Mouse (Mus musculus) testis, adult 2 months (tissue): ENCODE results near the gene Olfr1145. TPM values are rescaled to one million over a fixed set of nuclear protein-coding genes. Genes with fewer than 3 reads are reported as not detected.

ENCODE experiments used
- H3K27ac ChIP-seq: fragments of 200-500 bp; 2 replicates; pipeline ENCODE4 v1.5.1; 2012; ENCODE audit warnings: low read depth, low read length; ENCODE audit not compliant: control insufficient read depth, insufficient read depth
- H3K27me3 ChIP-seq: fragments of 200-500 bp; 2 replicates; pipeline ENCODE4 v1.6.1; 2012; ENCODE audit warnings: mild to moderate bottlenecking, low read length, moderate library complexity; ENCODE audit not compliant: control insufficient read depth, insufficient read depth
- H3K36me3 ChIP-seq: fragments of 200-500 bp; 2 replicates; pipeline ENCODE4 v1.6.1; 2012; ENCODE audit warnings: mild to moderate bottlenecking, low read length; ENCODE audit not compliant: control insufficient read depth, insufficient read depth
- H3K4me1 ChIP-seq: fragments of 200-500 bp; 2 replicates; pipeline ENCODE4 v1.6.1; 2012; ENCODE audit warnings: low read length; ENCODE audit not compliant: control insufficient read depth, insufficient read depth
- H3K4me3 ChIP-seq: fragments of 200-500 bp; 2 replicates; pipeline ENCODE4 v1.5.1; 2012; ENCODE audit warnings: low read depth, mild to moderate bottlenecking, low read length, moderate library complexity, mixed read lengths; ENCODE audit not compliant: control insufficient read depth
- CTCF ChIP-seq: fragments of 200-500 bp; IDR thresholded peaks from 2 replicates; pipeline ENCODE4 v1.5.1; 2012; ENCODE audit warnings: low read depth, mild to moderate bottlenecking, inconsistent platforms, low read length, moderate library complexity; ENCODE audit not compliant: control insufficient read depth, insufficient read depth, insufficient replicate concordance
- POLR2A ChIP-seq: fragments of 200-500 bp; IDR thresholded peaks from 2 replicates; pipeline ENCODE4 v1.6.1; 2012; ENCODE audit warnings: low read depth, mild to moderate bottlenecking, inconsistent platforms, low read length, moderate library complexity; ENCODE audit not compliant: control insufficient read depth
- polyA plus RNA-seq: library from polyadenylated mRNA; depleted of rRNA; stranded (reverse); fragments of >200 nt; gene quantifications from 2 replicates; pipeline ENCODE4 v1.2.3, GENCODE M21; 2012; rRNA removed

The Olfr1145 gene
- not detected in 2 replicates for polyA plus RNA-seq

DNA sequence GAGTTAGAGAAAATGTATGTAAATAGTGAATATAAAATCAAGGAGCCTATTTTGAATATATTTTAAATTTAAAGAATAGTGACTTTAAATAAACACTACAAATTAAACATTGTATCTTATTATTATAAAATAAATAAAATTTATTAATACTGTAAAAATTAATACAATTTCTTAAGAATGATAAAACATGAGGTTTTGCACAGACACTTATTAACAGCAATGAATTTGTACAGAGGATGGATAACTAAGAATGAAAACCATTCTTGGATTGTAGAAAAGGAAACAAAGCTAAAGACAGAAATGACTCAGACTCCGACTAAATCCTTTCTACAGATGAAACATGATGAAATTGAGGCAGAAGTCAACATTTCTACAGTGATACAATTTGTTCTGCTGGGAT lies at the start of gene Olfr1145:
TSS of gene Olfr1145 (plus strand) at position 301 of the 400 bp plus-strand sequence.
- no peak within 1 kb of the TSS for H3K4me3 ChIP-seq
- no peaks in the 10 kb centered on the region for H3K36me3 ChIP-seq
- H3K27ac ChIP-seq = no peak within 1 kb of the TSS
- TF ChIP-seq CTCF = no peak
- no peak for TF ChIP-seq POLR2A
- no peaks in the 10 kb centered on the region for H3K27me3 ChIP-seq
- H3K4me1 ChIP-seq = no peaks in the 10 kb centered on the region

- Histone ChIP-seq H3K27ac (no peak overlapping the region), H3K36me3 (no peaks in the 10 kb centered on the region), H3K4me1 (no peaks in the 10 kb centered on the region), H3K4me3 (no peak overlapping the region), H3K27me3 (no peaks in the 10 kb centered on the region)
- TF ChIP-seq POLR2A (no peak), CTCF (no peak)
Measured at GRCm38 (mm10) chr2:87776143-87776542, 33.5 kb upstream of the Olfr1145 start.

DNA sequence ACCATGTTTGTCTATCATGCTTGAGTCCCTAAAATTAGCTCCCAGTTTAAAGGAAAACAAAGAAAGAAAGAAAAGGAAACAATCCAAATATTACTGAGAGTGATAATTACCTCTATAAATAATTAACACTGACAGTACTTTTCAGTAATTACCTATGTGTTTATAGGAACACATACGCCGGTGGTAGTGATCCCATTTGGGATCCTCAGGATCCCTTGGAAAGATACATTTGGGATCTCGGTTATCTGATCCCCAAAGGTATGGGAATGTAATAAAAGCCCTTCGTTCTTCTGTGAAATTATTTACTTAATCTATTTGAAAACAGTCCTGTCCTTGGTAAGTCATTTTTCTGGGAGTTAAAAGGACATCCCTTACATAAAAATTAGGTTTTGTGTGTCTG lies 30.4 kb upstream of the Olfr1145 start, which contains the start of gene Olfr152:
TSS of gene Olfr152 (plus strand) at position 301 of the 400 bp plus-strand sequence.
- Histone ChIP-seq H3K27ac (no peak within 1 kb of the TSS), H3K36me3 (no peaks in the 10 kb centered on the region), H3K27me3 (no peaks in the 10 kb centered on the region), H3K4me3 (no peak within 1 kb of the TSS), H3K4me1 (no peaks in the 10 kb centered on the region)
- TF ChIP-seq POLR2A (no peak), CTCF (no peak)

DNA sequence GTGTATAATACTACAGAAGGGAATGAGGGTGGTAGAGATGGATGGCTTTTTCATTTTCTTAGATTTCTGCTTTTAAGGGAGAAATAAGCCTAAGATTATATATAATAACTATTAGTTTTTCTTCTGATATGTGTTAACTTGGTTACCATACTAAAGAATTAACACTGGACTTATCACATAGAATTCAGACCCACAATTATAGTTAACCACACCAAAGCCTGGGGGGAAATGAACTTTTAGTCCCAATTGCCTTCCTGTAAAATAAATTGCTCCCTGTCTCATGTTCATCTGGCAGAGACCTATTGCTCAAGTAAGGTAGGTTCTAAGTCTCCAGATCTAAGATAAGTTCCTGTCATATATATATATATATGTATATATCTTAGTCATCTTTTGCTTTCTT lies 9.3 kb upstream of the Olfr1145 start, which contains the start of gene Olfr1143:
TSS of gene Olfr1143 (plus strand) at position 301 of the 400 bp plus-strand sequence.
- Histone ChIP-seq H3K4me1 (no peaks in the 10 kb centered on the region), H3K27ac (no peak within 1 kb of the TSS), H3K36me3 (no peaks in the 10 kb centered on the region), H3K27me3 (no peaks in the 10 kb centered on the region), H3K4me3 (no peak within 1 kb of the TSS)
- TF ChIP-seq CTCF = no peak
- no peak for TF ChIP-seq POLR2A

DNA sequence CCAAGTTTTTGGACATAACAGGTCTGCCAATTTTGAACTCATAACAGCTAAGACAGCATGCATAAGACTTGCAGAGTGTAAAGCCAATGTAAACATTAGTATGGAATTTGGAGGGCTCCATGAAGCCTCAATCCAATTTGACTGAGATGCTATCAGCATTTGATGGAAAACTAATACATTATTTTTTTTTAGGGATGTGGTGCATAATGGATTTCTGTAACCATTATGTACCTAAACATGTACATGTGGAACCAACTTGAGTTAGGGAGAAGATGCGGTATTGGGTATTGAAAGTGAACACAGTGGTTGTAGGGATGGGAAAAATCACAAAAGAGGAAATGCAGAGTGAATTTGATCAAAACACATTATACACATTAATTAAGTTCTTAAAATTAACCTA lies 20.6 kb downstream of the Olfr1145 start, which contains the start of gene Olfr1148:
TSS of gene Olfr1148 (plus strand) at position 301 of the 400 bp plus-strand sequence.
- no peak for TF ChIP-seq CTCF
- no peak for TF ChIP-seq POLR2A
- H3K27me3 ChIP-seq = no peaks in the 10 kb centered on the region
- no peak within 1 kb of the TSS for H3K27ac ChIP-seq
- no peaks in the 10 kb centered on the region for H3K36me3 ChIP-seq
- no peak within 1 kb of the TSS for H3K4me3 ChIP-seq
- no peaks in the 10 kb centered on the region for H3K4me1 ChIP-seq

- no peak within 1 kb of the TSS for H3K4me3 ChIP-seq
- no peaks in the 10 kb centered on the region for H3K4me1 ChIP-seq
- no peaks in the 10 kb centered on the region for H3K36me3 ChIP-seq
- TF ChIP-seq CTCF (no peak), POLR2A (no peak)
- H3K27me3 ChIP-seq = no peaks in the 10 kb centered on the region
- no peak within 1 kb of the TSS for H3K27ac ChIP-seq
Measured at GRCm38 (mm10) chr2:87843693-87844092, 34.1 kb downstream of the Olfr1145 start, which contains the start of gene Olfr1150-ps1. Olfr1150-ps1 (plus strand) TSS chr2:87843993.

GRCm38 (mm10) chr2:87855562-87855961 lies 45.9 kb downstream of the Olfr1145 start, which contains the start of gene Olfr1151:
Olfr1151 (plus strand) TSS chr2:87855862.
- TF ChIP-seq POLR2A (no peak), CTCF (no peak)
- no peaks in the 10 kb centered on the region for H3K36me3 ChIP-seq

More at GRCm38 (mm10) chr2:87855562-87855961, 45.9 kb downstream of the Olfr1145 start, which contains the start of gene Olfr1151:
- H3K4me1 ChIP-seq = no peaks in the 10 kb centered on the region
- no peak within 1 kb of the TSS for H3K27ac ChIP-seq
- no peaks in the 10 kb centered on the region for H3K27me3 ChIP-seq
- no peak within 1 kb of the TSS for H3K4me3 ChIP-seq

Other genes starting within 250 kb of the Olfr1145 start
- not detected in 2 replicates for gene Olfr1129, start 235.9 kb upstream of the Olfr1145 start, polyA plus RNA-seq
- not detected in 2 replicates for gene Olfr1130, start 203.6 kb upstream of the Olfr1145 start, polyA plus RNA-seq
- gene Olfr1131, start 182.7 kb upstream of the Olfr1145 start, polyA plus RNA-seq = not detected in 2 replicates
- gene Olfr1132, start 172.3 kb upstream of the Olfr1145 start, polyA plus RNA-seq = not detected in 2 replicates
- gene Olfr1133, start 162.4 kb upstream of the Olfr1145 start, polyA plus RNA-seq = not detected in 2 replicates
- not detected in 2 replicates for gene Olfr1134, start 151.4 kb upstream of the Olfr1145 start, polyA plus RNA-seq
- not detected in 2 replicates for gene Olfr1135, start 136.2 kb upstream of the Olfr1145 start, polyA plus RNA-seq
- gene Olfr1136, start 115.9 kb upstream of the Olfr1145 start, polyA plus RNA-seq = not detected in 2 replicates
- gene Olfr1137, start 96.6 kb upstream of the Olfr1145 start, polyA plus RNA-seq = not detected in 2 replicates
- gene Olfr1138, start 69.8 kb upstream of the Olfr1145 start, polyA plus RNA-seq = not detected in 2 replicates
- gene Olfr1140, start 66.1 kb upstream of the Olfr1145 start, polyA plus RNA-seq = not detected in 2 replicates
- not detected in 2 replicates for gene Olfr1141, start 55.8 kb upstream of the Olfr1145 start, polyA plus RNA-seq
- gene Olfr152, start 30.3 kb upstream of the Olfr1145 start, polyA plus RNA-seq = not detected in 2 replicates
- not detected in 2 replicates for gene Olfr1143, start 9.2 kb upstream of the Olfr1145 start, polyA plus RNA-seq
- gene Olfr1148, start 20.7 kb downstream of the Olfr1145 start, polyA plus RNA-seq = not detected in 2 replicates
- gene Olfr1150-ps1, start 34.2 kb downstream of the Olfr1145 start, polyA plus RNA-seq = not detected in 2 replicates
- not detected in 2 replicates for gene Olfr1151, start 46.0 kb downstream of the Olfr1145 start, polyA plus RNA-seq
- gene Olfr1152, start 56.7 kb downstream of the Olfr1145 start, polyA plus RNA-seq = not detected in 2 replicates
- not detected in 2 replicates for gene Olfr1153, start 85.1 kb downstream of the Olfr1145 start, polyA plus RNA-seq
- not detected in 2 replicates for gene Olfr1154, start 95.3 kb downstream of the Olfr1145 start, polyA plus RNA-seq
- gene Olfr1155, start 135.3 kb downstream of the Olfr1145 start, polyA plus RNA-seq = not detected in 2 replicates
- gene Olfr1156, start 143.3 kb downstream of the Olfr1145 start, polyA plus RNA-seq = not detected in 2 replicates
- not detected in 2 replicates for gene Olfr1157, start 158.5 kb downstream of the Olfr1145 start, polyA plus RNA-seq
- gene Olfr74, start 164.8 kb downstream of the Olfr1145 start, polyA plus RNA-seq = not detected in 2 replicates
- not detected in 2 replicates for gene Olfr1158, start 180.3 kb downstream of the Olfr1145 start, polyA plus RNA-seq
- not detected in 2 replicates for gene Olfr1160, start 198.4 kb downstream of the Olfr1145 start, polyA plus RNA-seq
- not detected in 2 replicates for gene Olfr1161, start 213.0 kb downstream of the Olfr1145 start, polyA plus RNA-seq
- not detected in 2 replicates for gene Olfr73, start 227.9 kb downstream of the Olfr1145 start, polyA plus RNA-seq
- gene Olfr1162, start 241.3 kb downstream of the Olfr1145 start, polyA plus RNA-seq = not detected in 2 replicates